Mouse (Mus musculus) brain, embryonic 14.5 days (tissue): Measurements from ENCODE around the gene Nav1. TPM values are rescaled to one million over a fixed set of nuclear protein-coding genes. Genes with fewer than 3 reads are reported as not detected.

Experiments
- DNase-seq: peaks from one replicate; pipeline ENCODE4 v3.0.0-alpha.2; 2011; ENCODE audit warnings: low read depth
- CTCF ChIP-seq: fragments of 200-500 bp; IDR thresholded peaks from 2 replicates; pipeline ENCODE4 v1.5.1; 2012; ENCODE audit warnings: inconsistent platforms, mild to moderate bottlenecking, moderate library complexity, borderline replicate concordance; ENCODE audit not compliant: insufficient read depth, insufficient read length; ENCODE audit errors: extremely low read depth
- POLR2A ChIP-seq: fragments of 200-500 bp; IDR thresholded peaks from 2 replicates; pipeline ENCODE4 v1.6.1; 2012; ENCODE audit warnings: mild to moderate bottlenecking, inconsistent platforms, borderline replicate concordance; ENCODE audit not compliant: poor library complexity, insufficient read depth, insufficient read length, severe bottlenecking; ENCODE audit errors: extremely low read depth
- polyA plus RNA-seq: library from polyadenylated mRNA; depleted of rRNA; stranded (reverse); fragments of >200 nt; gene quantifications from 2 replicates; pipeline ENCODE4 v1.2.3, GENCODE M21; 2012

Gene Nav1
- polyA plus RNA-seq, 1 experiment: 92.9 TPM

GRCm38 (mm10) chr1:135555885-135556284 lies 51.2 kb downstream of the Nav1 start:
- no peak for DNase-seq
- TF ChIP-seq POLR2A (no peak), CTCF (no peak)

GRCm38 (mm10) chr1:135554632-135555260 lies 52.3 kb downstream of the Nav1 start:
- peak; percentile 78 for DNase-seq
- TF ChIP-seq POLR2A: no peak
- no peak for TF ChIP-seq CTCF

- no peak for DNase-seq
- TF ChIP-seq CTCF: no peak
- TF ChIP-seq POLR2A: no peak
Measured at GRCm38 (mm10) chr1:135553615-135554014, 53.5 kb downstream of the Nav1 start.

GRCm38 (mm10) chr1:135553154-135553553 lies 53.9 kb downstream of the Nav1 start:
- DNase-seq: no peak
- TF ChIP-seq CTCF (no peak), POLR2A (no peak)

- DNase-seq: no peak
- TF ChIP-seq POLR2A (no peak), CTCF (no peak)
Measured at GRCm38 (mm10) chr1:135550886-135551285, 56.2 kb downstream of the Nav1 start.

- peak; percentile 80 for DNase-seq
Measured at GRCm38 (mm10) chr1:135548750-135549149, 58.3 kb downstream of the Nav1 start.

GRCm38 (mm10) chr1:135546099-135546498 lies 61.0 kb downstream of the Nav1 start:
- DNase-seq: peak; percentile 80
- TF ChIP-seq POLR2A (no peak), CTCF (no peak)

More at GRCm38 (mm10) chr1:135548750-135549149, 58.3 kb downstream of the Nav1 start:
- TF ChIP-seq CTCF (no peak), POLR2A (no peak)

- DNase-seq: peak; percentile 95
- no peak for TF ChIP-seq POLR2A
- TF ChIP-seq CTCF: peak; percentile 95
Measured at GRCm38 (mm10) chr1:135544504-135545146, 62.5 kb downstream of the Nav1 start.

GRCm38 (mm10) chr1:135542841-135543810 lies 64.0 kb downstream of the Nav1 start:
- TF ChIP-seq CTCF: no peak
- no peak for TF ChIP-seq POLR2A

GRCm38 (mm10) chr1:135542080-135542479 lies 65.0 kb downstream of the Nav1 start:
- TF ChIP-seq POLR2A: no peak
- TF ChIP-seq CTCF: no peak
- DNase-seq: no peak

More at GRCm38 (mm10) chr1:135542841-135543810, 64.0 kb downstream of the Nav1 start:
- no peak for DNase-seq

GRCm38 (mm10) chr1:135540270-135540669 lies 66.8 kb downstream of the Nav1 start:
- peak; percentile 90 for DNase-seq
- TF ChIP-seq POLR2A (no peak), CTCF (peak; percentile 86)
